In genomic region chr1:181020756-181021487, GRCm38 (mm10) we compare ENCODE assay signal across 9 mouse cellular contexts. TPM values are rescaled to one million over a fixed set of nuclear protein-coding genes. Genes with fewer than 3 reads are reported as not detected.
A peak's percentile ranks its signal among the peaks of the same experiment; 100 is the strongest.
DNase-seq lines count a peak whose midpoint lies in the region; ATAC-seq and TF ChIP-seq lines count a peak whose summit lies in the region.
"Had no signal": no experiment of that assay in that cellular context is flagged by ENCODE, and none has a peak within 500 bp of the region (broad histone marks: within the 10 kb centered on the region; RNA-seq: fewer than 3 reads in every experiment).

TSS of gene Ephx1 (minus strand) at chr1:181020904.

- TF ChIP-seq CTCF in hindbrain, postnatal 0 days (IDR thresholded peaks at IDR 0.05; ENCODE audit: low read depth), result no peak
- no peak for TF ChIP-seq CTCF in C2C12 (IDR thresholded peaks at IDR 0.05; ENCODE audit: control insufficient read depth, insufficient read depth, insufficient read length)

- DNase-seq in hindbrain, postnatal 0 days (ENCODE audit: low spot score), result no peak
- peak in 1 of 2 experiments; percentile 35 for DNase-seq in adrenal gland, postnatal 36 days
- no peak for DNase-seq in large intestine, adult 2 months (ENCODE audit: low read depth, low spot score)
- no peak for DNase-seq in c-Kit-positive CD71-positive TER-119-positive erythroid progenitor cells, embryonic 14.5 days (ENCODE audit: low spot score)
- no peak for DNase-seq in lung, postnatal 25 days (ENCODE audit: low spot score)
- no peak for DNase-seq in urinary bladder, postnatal 36 days (ENCODE audit: low spot score in 2 of 2)

- H3K79me2 ChIP-seq in C2C12 (ENCODE audit: control insufficient read depth, insufficient read depth), result no peaks in the 10 kb centered on the region

- H3K79me3 ChIP-seq in C2C12 (ENCODE audit: low read depth), result no peaks in the 10 kb centered on the region

- no peaks in the 10 kb centered on the region for H3K36me3 ChIP-seq in hindbrain, postnatal 0 days (ENCODE audit: insufficient read depth, low read length)
- H3K36me3 ChIP-seq in hindbrain, embryonic 12.5 days, result no peaks in the 10 kb centered on the region
- H3K36me3 ChIP-seq in C2C12 (ENCODE audit: control insufficient read depth, insufficient read depth), result no peaks in the 10 kb centered on the region

- 58% methylated on average over 5 of the region's 5 CpGs for WGBS in hindbrain, postnatal 0 days
- 61% methylated on average over 5 of the region's 5 CpGs for WGBS in hindbrain, embryonic 12.5 days
- WGBS in large intestine, adult 2 months, result 74% methylated on average over 5 of the region's 5 CpGs

- no peaks in the 10 kb centered on the region for H3K27me3 ChIP-seq in hindbrain, postnatal 0 days (ENCODE audit: insufficient read depth, low read length)
- H3K27me3 ChIP-seq in hindbrain, embryonic 12.5 days, result peaks cover 5% of the 10 kb centered on the region
- peaks cover 8% of the 10 kb centered on the region for H3K27me3 ChIP-seq in C2C12 (ENCODE audit: control insufficient read depth, insufficient read depth, insufficient read length)

- H3K4me2 ChIP-seq in hindbrain, postnatal 0 days (ENCODE audit: low read depth, low read length), result no peak within 1 kb of the TSS
- no peak within 1 kb of the TSS for H3K4me2 ChIP-seq in hindbrain, embryonic 12.5 days (replicated peaks)

- no peaks in the 10 kb centered on the region for H3K9me3 ChIP-seq in hindbrain, postnatal 0 days (ENCODE audit: low read length)
- no peaks in the 10 kb centered on the region for H3K9me3 ChIP-seq in hindbrain, embryonic 12.5 days (replicated peaks)

- H3K9ac ChIP-seq in hindbrain, postnatal 0 days (replicated peaks; ENCODE audit: low read length), result no peak within 1 kb of the TSS
- H3K9ac ChIP-seq in hindbrain, embryonic 12.5 days, result no peak within 1 kb of the TSS

- no peak for ATAC-seq in hindbrain, postnatal 0 days
- ATAC-seq in hindbrain, embryonic 12.5 days (ENCODE audit: low FRiP score), result no peak

- H3K27ac ChIP-seq in hindbrain, postnatal 0 days, result no peak within 1 kb of the TSS
- H3K27ac ChIP-seq in hindbrain, embryonic 12.5 days, result no peak within 1 kb of the TSS

- H3K4me3 ChIP-seq in hindbrain, postnatal 0 days (ENCODE audit: low read length), result no peak within 1 kb of the TSS
- H3K4me3 ChIP-seq in hindbrain, embryonic 12.5 days, result no peak within 1 kb of the TSS
- no peak within 1 kb of the TSS for H3K4me3 ChIP-seq in C2C12 (ENCODE audit: insufficient read depth, poor library complexity, severe bottlenecking)
- H3K4me3 ChIP-seq: erythroblast, embryonic 14.5 days had no signal

- no peaks in the 10 kb centered on the region; the same call in 1 of the 2 replicates for H3K4me1 ChIP-seq in hindbrain, postnatal 0 days (ENCODE audit: insufficient read depth, low read length)
- H3K4me1 ChIP-seq in hindbrain, embryonic 12.5 days, result peaks cover 14% of the 10 kb centered on the region

- H3ac ChIP-seq in C2C12 (ENCODE audit: control insufficient read depth, insufficient read length, low read depth), result no peak within 1 kb of the TSS

TF ChIP-seq in C2C12, 6 proteins besides CTCF, POLR2A, EP300 and RAD21:
- no peak for TF ChIP-seq FOSL1 (IDR thresholded peaks at IDR 0.05; ENCODE audit: insufficient read depth, low read length, poor library complexity, severe bottlenecking)
- no peak for TF ChIP-seq MAX (IDR thresholded peaks at IDR 0.05)
- no peak for TF ChIP-seq USF1 (IDR thresholded peaks at IDR 0.05; ENCODE audit: low read depth)
- no peak for TF ChIP-seq MYOD1 (IDR thresholded peaks at IDR 0.05; ENCODE audit: control insufficient read depth, insufficient read length, low read depth)
- no peak for TF ChIP-seq MYOG (IDR thresholded peaks at IDR 0.05; ENCODE audit: control insufficient read depth, extremely low read depth, insufficient read length)
- TF ChIP-seq CEBPB (IDR thresholded peaks at IDR 0.05; ENCODE audit: low read depth), result no peak

RNA-seq across cellular contexts. Expression of gene Ephx1, which starts in this region (rescaled TPM):
- total RNA-seq in hindbrain, postnatal 0 days (2014; rRNA removed), result 8.9 and 15.2 TPM in 2 replicates
- 13.3 and 15.8 TPM in 2 replicates for polyA plus RNA-seq in hindbrain, postnatal 0 days (2015; fragmentation: Nextera tagmentation; extraction: Ambion mirVana)
- polyA plus RNA-seq in hindbrain, embryonic 12.5 days (2016; fragmentation: Nextera tagmentation; extraction: Ambion mirVana), result 2.1 and 2.4 TPM in 2 replicates
- 60.6 TPM for polyA plus RNA-seq in C2C12 (2012; fragmentation: generic; extraction: Trizol)
- total RNA-seq in adrenal gland, postnatal 36 days (2021), result 100 to 1,000 TPM; 139 to 160 TPM
- 15.5 and 16.1 TPM in 2 replicates for polyA plus RNA-seq in large intestine, adult 2 months (2012; rRNA removed)
- polyA plus RNA-seq: erythroblast, embryonic 14.5 days had no signal
